ENCODE assay signal across 15 mouse cellular contexts in genomic region chr11:19109055-19109454, GRCm38 (mm10).
"Had no signal": no experiment of that assay in that cellular context is flagged by ENCODE, and none has a peak within 500 bp of the region (broad histone marks: within the 10 kb centered on the region; RNA-seq: fewer than 3 reads in every experiment).

No protein-coding gene starts in this region.

- H3K27ac ChIP-seq: lung, embryonic 15.5 days; macrophage; midbrain, embryonic 12.5 days; neural tube, embryonic 12.5 days; stomach, embryonic 15.5 days; stomach, postnatal 0 days had no signal

- H3K4me2 ChIP-seq: lung, embryonic 15.5 days; midbrain, embryonic 12.5 days; neural tube, embryonic 12.5 days; stomach, embryonic 15.5 days had no signal

- H3K27me3 ChIP-seq: lung, embryonic 15.5 days; megakaryocyte, embryonic 14.5 days; neural tube, embryonic 12.5 days; stomach, embryonic 15.5 days had no signal

- ATAC-seq: liver, postnatal 0 days; lung, postnatal 0 days had no signal

- DNase-seq: liver, postnatal 0 days; lung, adult 2 months; midbrain, embryonic 14.5 days; right cerebral cortex, postnatal 14 days; thymus, adult 2 months; thymus, postnatal 25 days; thymus, postnatal 4 days had no signal

- H3K9me3 ChIP-seq: lung, embryonic 15.5 days; megakaryocyte, embryonic 14.5 days; midbrain, embryonic 12.5 days; neural tube, embryonic 12.5 days; stomach, embryonic 15.5 days had no signal

- H3K4me3 ChIP-seq: lung, embryonic 15.5 days; megakaryocyte, embryonic 14.5 days; midbrain, embryonic 12.5 days; neural tube, embryonic 12.5 days; stomach, embryonic 15.5 days had no signal

- H3K36me3 ChIP-seq: lung, embryonic 15.5 days; midbrain, embryonic 12.5 days; neural tube, embryonic 12.5 days; stomach, embryonic 15.5 days had no signal

- H3K4me1 ChIP-seq: lung, embryonic 15.5 days; megakaryocyte, embryonic 14.5 days; neural tube, embryonic 12.5 days had no signal

- H3K9ac ChIP-seq: liver, postnatal 0 days; lung, embryonic 15.5 days; midbrain, embryonic 12.5 days; neural tube, embryonic 12.5 days; stomach, embryonic 15.5 days had no signal
